Mouse (Mus musculus) CH12F3 (cell line): ENCODE data around the gene Tmem59.

Experiments used
- in situ Hi-C: fragments of 300-500 bp; cut with MboI; formaldehyde crosslinking; loops from 2 replicates; pipeline ENCODE4 v1.14.3; 2020; ENCODE audit warnings: low sequenced_read_pairs

Gene Tmem59

DNA sequence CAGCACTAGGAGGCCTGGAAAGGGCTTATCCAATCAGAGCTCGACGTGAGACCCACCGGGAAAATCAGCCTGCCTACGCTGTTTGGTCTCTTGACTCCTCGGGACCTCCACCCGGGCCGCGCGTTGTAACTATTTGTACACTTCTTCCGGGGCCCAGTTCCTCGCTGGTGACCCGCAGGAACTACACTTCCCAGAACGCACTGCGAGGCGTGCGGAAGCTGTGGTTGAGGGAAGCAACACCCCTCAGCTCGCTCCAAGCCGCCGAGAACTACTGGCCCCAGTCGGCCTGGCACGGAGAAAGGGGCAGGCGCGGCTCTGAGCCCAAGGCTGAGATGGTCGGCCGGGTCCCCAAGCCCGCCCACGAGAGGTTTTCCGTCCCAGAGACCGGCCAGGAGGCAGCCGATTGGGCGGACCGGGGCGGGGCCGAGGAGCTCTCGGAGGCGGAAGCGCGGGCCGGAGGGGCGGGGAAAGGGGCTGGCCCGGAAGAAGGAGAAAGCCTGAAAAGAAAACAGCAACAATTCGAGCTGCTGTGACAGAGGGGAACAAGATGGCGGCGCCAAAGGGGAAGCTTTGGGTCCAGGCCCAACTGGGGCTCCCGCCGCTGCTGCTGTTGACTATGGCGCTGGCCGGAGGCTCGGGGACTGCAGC, at the start of gene Tmem59:
Gene Tmem59, plus strand, starts transcription at position 218 of the 648 bp plus-strand sequence.
- in situ Hi-C loops, result no loop called here

DNA sequence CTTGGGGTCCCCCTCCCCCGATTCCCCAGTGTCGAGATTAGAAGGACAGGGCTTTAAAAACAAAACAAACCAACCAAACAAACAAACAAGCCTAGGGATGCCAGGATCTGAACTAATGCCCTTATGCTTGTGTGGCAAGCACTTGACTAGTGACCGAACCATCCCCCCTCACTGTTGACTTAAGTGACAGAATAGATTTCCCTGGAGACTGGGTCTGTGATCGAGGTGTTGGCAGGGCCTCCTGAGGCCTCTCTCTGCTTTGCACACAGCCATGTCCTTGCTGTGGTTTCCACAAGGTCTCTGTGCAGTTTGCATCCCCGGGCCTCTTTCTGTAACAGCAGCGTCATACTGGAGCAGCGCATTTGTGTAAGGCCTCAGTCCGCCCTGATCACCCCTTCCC, 48.8 kb upstream of the Tmem59 start:
- in situ Hi-C loops, result no loop called here

DNA sequence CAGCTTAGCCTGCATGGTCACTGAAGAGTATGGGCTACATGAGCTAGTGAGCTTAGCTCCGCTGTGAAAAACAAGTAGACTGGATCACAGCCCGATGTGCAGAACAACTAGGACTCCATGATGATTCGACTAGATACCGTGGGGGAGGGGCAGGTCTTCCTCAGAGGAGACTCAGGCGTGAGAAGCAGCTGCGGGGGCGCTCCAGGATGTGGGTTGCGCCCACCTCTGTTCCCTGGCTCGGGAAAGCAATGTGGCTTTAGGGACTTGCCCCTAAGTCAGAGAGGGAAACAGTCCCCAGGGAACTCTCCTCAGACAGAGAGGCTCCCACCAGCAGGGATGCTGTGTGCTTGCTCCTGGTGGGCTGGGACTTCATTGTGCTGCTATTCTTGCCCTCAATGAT, 47.7 kb upstream of the Tmem59 start:
- in situ Hi-C loops, result no loop called here

DNA sequence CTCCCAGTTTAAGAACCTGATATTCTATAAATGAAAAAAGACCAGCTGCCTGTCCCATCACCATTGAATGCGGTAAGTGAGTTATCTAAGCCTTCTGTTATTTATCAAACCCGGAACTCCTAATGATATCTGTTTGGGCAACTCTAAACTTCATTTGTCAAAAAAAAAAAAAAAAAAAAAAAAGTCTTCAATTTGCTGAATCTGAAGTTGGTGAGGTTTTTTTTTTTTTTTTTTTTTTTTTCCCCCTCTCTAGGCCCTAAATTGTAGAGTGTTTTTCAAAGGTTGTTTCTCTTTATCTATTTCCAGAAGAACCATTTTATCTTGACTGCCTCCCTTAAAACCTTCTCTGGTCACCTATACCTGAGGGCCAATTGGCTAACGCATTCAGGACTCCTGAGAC, 43.3 kb upstream of the Tmem59 start:
- in situ Hi-C loops, result no loop called here

DNA sequence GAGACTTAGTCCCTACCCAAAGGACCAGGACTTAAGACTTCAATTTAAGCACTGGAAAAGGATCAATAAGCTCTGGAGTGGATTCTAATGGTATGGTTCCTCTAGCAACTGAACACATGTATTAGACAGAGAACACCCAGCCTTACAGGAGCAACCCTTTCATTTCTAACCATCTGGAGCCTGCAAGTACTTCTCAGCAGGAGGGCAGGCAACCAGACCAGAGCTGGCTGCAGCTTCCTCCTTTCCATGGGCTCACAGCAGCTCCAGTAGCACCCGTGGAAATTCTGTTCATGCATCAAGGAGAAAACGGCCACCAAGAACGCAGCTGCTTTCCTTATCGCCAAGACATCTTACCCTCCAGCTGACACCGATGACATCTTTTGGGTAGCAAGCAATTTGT, 42.5 kb upstream of the Tmem59 start:
- in situ Hi-C loops, result no loop called here

DNA sequence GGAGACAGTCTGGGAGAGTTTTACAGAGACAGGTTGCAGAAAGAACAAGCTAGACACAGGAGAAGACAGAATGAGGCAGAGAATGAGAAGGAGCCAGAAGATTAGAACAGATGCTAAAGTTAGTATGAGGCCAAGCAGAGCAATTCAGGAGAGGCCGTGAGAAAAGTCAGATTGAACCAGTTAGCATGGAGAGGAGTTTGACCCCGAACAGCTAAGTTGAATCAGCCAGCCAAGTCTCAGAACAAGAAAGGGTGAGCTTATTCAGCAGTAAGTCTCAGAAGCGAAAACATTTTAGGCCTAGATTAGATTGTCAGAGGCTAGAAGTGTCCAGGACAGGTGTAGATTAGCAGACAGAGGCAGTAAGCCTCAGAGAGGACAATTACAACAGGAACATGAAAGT, 41.7 kb upstream of the Tmem59 start:
- in situ Hi-C loops, result no loop called here

DNA sequence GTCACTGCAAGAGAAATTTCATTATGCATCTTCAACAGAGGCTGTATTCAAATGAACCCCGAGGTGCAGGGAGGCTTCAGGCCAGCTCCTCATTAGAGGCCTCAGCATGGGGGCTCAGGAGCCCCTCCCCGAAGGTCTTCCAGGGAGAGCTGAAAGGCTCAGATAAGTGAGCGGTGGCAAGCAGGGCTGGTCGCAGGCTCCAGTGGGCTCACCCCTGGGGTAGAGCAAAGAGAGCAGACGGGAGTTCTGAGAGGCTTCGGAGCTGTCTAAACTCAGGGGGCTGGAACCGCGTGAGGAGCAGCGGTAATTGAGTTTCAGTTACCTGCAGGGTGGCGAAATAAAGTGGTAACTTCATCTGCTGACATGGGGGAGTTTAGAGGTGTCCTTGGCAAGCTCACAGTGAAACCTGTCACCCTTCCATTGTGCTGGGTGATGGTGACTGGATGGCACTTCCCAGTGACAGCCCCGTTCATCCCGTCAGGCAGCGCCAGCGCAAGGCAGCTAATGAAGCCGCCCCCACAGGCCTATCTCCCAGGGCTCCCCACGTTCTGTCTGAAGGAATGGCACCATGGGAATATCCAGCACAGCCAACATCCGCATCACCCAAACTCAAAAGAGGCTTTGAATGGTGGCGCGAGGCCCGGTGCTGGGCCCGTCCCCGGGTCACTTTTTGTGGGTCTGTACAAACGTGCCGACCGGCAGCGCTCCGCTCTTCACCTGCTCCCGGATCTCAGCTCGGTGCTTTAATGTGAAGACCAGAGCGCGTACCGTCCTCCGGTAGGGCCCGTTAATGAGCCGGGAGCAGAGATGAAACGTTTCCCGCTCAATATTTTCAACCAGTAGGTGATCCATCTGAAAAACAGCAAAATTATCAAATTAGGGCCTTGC, 39.0 kb upstream of the Tmem59 start:
- in situ Hi-C loops, result no loop called here

DNA sequence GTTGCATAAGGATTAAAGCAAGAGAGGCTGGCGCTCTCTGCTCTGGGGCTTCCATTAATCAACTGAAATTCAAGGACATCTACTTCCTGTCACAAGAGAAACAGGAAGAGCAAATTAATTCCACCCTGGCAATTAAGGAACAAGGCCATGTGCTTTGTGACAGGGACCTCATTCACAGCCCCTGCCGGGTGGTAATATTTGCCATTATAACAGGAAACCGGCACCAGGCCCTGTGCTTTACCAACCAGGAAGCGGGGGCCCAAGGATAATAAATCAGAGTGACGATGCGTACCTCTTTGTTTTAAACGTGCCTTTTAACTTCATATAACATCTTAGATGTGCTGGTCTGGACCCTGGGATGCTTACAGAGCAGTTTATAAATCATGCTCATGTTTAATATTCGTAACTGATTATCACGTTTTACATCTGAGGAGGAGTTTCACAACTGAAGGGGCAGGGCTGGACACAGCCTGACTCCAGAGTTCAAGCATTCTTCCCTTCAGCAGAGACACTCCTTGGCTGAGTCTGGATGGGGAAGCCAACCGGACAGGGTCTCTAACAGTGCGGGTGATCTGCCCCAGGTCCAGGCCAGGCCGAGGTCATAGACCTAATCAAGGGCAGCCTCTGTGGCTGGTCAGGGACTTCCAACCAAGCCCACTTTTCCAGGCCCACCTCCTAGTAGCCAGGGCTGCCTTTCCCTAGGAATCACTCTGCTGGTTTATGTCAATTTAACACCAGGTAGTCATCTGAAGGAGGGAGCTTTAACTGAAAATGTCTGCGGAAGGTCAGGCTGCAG, 38.2 kb upstream of the Tmem59 start:
- in situ Hi-C loops, result no loop called here

DNA sequence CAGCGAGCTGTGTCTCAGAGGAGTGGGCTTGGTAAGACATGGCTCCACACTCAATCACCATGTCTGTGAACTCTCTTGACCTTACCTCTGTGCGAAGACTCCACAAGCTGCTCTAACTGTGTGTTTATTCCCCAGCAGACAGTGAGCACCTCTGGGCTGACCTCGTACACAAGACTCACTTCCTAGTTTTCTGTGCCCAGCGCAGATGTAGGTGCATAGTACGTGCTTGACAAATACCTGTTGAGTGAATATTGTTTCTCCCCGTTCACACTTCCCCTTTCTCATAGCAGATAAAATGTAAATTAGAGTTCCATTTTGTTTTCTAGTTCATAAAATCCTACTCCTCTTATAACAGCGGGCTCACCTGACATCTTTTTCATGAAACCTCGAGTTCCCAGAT, 34.7 kb upstream of the Tmem59 start:
- in situ Hi-C loops, result no loop called here

DNA sequence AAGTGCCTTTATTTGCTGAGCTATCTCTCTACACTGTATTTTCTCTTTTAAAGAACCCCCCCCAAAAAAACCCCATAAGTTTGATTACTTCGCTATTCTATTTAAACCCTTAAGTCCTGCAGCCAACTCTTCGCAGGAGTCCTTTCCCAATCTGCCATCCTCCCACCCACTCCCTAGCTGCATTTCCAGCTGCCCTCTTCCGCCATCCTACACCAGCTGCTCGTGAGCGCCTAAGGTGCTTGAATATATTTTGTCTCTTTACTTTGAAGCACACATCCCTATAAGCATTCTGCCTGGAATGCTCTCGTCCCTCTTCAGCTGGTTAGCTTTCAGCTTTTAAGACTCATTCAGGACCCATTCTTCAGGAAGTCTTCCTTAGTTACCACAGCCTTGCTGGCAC, 27.2 kb upstream of the Tmem59 start:
- in situ Hi-C loops, result loop anchor here (25.0 kb wide), 1 partner anchor 314 kb away; no protein-coding TSS in a partner anchor

DNA sequence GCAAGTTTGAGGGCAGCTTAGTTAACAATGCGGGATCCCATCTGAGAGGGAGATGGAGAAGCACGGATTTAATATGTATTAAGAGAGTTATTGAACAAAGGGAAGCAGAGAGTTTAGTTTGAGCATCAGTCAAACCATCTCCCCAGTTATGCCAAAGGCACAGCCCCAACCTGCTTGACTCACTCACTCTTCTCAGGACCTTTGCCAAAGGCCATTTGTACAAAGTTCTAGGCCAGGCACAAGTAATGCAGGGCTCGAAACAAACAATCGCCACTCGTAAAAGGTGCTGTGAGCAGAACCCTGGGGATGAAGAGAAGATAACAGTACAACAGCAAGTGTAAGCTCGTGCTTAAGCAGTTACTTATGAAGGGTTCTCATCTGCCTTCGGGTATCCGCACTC, 25.6 kb upstream of the Tmem59 start:
- in situ Hi-C loops, result loop anchor here (25.0 kb wide), 1 partner anchor 315 kb away; no protein-coding TSS in a partner anchor

DNA sequence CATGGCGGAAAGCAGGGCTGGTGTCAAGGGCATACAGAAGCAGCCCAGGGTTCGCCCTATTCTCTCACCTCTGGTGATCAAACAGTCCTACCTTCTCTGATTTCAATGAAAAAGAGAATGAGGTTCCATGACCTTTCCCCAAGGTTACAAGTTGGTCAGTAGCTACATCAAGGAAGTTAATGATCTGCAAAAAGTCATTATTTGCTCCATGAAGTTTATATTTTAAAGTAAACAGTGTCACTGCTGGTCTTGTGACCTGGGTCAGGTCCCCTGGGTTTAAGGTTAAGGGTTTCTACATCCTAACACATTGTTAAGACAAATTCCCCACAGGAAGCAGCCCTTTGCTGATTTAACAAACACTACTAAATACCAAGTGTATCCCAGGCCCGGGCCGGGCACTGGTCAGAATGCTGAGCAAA, 21.2 kb upstream of the Tmem59 start:
- in situ Hi-C loops, result loop anchor here (25.0 kb wide), 1 partner anchor 320 kb away; no protein-coding TSS in a partner anchor

DNA sequence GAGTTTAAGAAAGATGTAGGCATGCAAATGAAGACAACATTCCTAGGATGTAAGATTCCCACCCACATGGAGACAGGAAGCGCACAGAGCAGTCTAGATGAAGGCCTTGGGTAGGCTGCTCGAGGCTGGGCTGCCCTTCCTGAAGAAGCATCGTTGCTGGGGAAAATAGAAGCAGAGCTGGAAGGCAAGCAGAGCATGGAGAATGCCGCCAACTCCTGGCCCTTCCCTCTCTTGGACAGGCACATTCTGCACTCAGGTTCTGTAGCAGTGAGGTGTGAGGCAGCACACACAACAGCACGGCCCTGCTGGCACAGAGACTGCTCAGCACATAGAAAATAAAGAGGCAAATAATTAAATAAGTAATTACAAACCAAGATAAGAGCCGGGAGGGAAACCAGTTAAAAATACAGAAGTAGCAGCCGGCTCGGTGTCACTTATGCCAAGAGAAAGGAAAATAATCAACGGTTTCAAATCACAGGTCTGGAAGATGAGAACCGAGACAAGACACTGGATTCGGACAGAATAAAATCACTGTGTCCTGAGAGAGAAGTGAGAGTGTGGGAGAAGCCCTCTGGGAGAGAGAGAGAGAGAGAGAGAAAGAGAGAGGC, 18.9 kb upstream of the Tmem59 start:
- in situ Hi-C loops, result loop anchor here (25.0 kb wide), 1 partner anchor 322 kb away; no protein-coding TSS in a partner anchor

DNA sequence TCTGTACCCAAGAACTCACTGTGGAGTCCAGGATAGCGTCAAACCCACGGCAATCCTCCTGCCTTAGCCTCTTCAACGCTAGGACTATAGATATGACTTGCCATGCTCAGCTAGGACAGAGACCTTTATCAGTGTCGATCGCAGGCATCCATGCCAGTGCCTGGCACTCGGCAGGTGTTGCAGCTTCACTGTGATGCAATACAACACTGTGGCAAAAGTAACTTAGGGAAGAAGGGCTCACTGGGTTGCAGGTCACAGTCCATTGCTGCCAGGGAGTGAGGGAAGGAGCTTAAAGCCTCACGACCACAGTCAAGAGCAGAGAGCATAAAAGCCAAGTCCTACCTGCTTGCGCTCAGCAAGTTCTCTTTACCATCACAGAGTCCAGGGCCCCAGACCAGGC, 18.0 kb upstream of the Tmem59 start:
- in situ Hi-C loops, result loop anchor here (25.0 kb wide), 1 partner anchor 323 kb away; no protein-coding TSS in a partner anchor

DNA sequence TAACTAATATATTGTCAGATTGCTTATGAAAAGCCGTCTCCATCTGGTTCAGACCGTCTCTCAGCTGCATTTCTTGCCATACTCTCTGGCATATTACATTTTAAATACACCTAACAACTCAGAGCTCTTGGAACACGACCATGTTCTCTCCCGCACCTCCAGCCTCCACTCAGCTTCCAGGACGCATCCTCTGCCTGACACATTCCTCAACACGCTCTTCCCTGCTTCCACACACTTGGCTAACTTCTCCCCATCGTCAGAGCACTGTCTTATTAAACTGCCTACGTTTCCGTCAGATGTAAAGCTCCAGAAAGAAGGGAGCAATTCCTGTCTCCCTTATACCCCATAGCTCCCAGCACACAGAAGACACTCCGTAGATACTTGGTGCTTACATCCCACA, 14.9 kb upstream of the Tmem59 start:
- in situ Hi-C loops, result loop anchor here (25.0 kb wide), 1 partner anchor 326 kb away; no protein-coding TSS in a partner anchor

DNA sequence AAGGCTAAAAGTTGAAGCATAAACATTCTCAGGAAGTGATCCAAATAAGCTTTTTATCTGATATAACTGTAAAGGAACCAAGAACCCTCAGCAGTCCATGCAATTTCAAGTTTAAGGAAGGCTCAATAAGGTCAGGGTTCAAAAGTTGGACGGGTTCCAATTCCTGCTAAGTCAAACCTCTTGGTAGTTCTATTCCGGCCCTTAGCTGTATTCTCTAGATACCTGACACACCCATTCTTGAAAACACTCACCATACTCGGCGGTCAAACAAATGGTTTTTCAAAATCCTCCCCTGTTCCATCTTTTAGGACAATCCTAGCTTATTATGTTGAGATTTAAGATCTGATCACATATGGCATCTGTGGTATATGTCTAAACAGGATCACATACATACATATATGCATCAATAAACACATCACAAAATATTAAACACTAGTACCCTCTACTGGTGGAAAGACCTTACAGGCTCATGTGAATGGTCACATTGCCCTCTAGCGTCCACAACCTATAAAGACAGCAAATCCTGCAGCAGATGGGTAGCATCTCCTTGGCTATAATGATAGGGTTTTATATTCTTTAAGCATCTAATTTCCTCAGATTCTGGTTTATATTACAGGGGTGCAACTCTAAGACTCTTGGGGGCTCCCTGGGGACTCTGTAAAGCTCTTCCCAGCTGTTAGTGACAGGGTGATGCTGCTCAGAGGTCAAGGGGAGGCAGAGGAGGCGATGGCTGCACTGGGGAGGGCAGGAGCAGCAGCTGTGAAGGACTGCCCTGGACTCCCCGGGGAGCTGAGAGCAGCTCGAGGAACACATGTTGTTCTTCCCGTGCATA, 14.2 kb upstream of the Tmem59 start:
- in situ Hi-C loops, result loop anchor here (25.0 kb wide), 1 partner anchor 327 kb away; no protein-coding TSS in a partner anchor

DNA sequence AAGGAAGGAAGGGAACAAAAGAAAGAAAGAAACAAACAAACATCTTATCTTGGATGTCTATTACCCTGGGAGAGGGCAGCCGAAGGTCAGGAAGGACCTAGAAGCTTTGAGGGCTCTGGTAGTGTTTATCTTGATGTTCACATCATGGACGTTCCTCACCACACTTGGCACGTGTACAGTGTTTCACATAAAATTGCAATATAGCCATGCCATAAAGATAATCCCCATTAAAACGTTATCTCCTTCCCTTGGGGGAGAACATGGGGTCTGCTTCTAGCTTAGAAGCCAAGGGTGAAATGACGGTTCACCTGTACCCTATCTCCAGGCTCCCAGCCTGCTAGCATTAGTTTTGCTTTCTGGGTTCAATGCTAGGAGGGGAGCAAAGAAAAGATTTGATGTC, 11.5 kb upstream of the Tmem59 start:
- in situ Hi-C loops, result loop anchor here (25.0 kb wide), 1 partner anchor 329 kb away; no protein-coding TSS in a partner anchor

DNA sequence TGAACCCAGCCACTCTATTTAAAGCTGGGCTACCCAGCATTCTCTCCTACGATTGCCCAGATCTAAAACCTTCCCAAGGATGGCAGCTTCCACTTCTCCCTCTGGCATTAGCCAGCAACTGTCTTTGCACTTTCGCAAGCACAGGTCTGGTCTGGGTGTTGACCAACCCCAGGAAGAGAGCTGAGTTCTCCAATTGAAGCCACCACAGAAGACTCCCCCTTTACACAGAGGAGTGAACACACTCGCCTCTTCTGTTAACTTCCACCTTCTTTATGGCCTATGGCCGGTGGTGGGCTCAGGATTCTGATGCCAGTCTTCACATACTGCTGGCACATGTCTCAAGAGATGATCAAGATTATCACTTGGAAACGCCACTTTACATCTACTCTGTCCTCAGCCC, 10.4 kb upstream of the Tmem59 start:
- in situ Hi-C loops, result loop anchor here (25.0 kb wide), 1 partner anchor 330 kb away; no protein-coding TSS in a partner anchor

DNA sequence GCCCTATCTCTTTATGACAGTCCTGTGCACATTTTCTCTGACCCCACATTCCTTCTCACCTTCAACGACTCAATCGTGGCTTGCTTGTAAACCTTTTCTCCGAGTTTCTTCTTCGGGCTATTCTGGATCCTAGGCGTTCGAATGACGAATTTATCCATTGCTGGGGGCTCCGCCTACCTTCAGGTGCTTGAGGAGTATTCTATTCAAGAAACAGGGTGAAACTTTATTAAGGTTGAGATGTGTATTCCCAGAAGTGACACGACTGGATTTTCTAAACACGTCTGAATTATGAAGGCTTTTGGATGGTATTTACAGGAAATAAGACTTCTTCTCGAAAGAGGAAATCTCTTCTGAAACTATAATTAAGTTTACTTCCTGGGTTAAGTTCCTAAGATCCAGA, 693 bp upstream of the Tmem59 start:
- in situ Hi-C loops, result no loop called here
